Mouse (Mus musculus): Measurements from ENCODE around the gene Arid1b. TPM values are rescaled to one million over a fixed set of nuclear protein-coding genes. Genes with fewer than 3 reads are reported as not detected.
"Not testable (repeated sequence)": the region's sequence is repeated elsewhere in the genome, so short reads cannot be mapped to it uniquely, and the experiment has no call there.

Gene Arid1b
- polyA plus RNA-seq, 1 experiment from 2014 or later: 12.9 TPM

- H3K9ac ChIP-seq: no peak overlapping the region
- no peak overlapping the region for H3K27ac ChIP-seq
- peaks cover 69% of the 10 kb centered on the region for H3K4me1 ChIP-seq
- H3K4me2 ChIP-seq: no peak overlapping the region
- H3K27me3 ChIP-seq: no peaks in the 10 kb centered on the region
- no peak overlapping the region for H3K4me3 ChIP-seq (replicated peaks)
- no peak for ATAC-seq (replicated peaks; ENCODE audit: low FRiP score)
- 88% methylated on average over 3 of the region's 3 CpGs for WGBS
- no peaks in the 10 kb centered on the region for H3K9me3 ChIP-seq (replicated peaks)
- no peaks in the 10 kb centered on the region for H3K36me3 ChIP-seq
Measured at GRCm38 (mm10) chr17:5083497-5083896, 89.4 kb downstream of the Arid1b start.

GRCm38 (mm10) chr17:5084139-5084538, 90.0 kb downstream of the Arid1b start:
- 58% methylated on average over 8 of the region's 8 CpGs for WGBS
- H3K9me3 ChIP-seq (replicated peaks): no peaks in the 10 kb centered on the region
- no peak for ATAC-seq (replicated peaks; ENCODE audit: low FRiP score)
- H3K4me2 ChIP-seq: no peak overlapping the region
- H3K4me1 ChIP-seq: peaks cover 73% of the 10 kb centered on the region
- no peaks in the 10 kb centered on the region for H3K36me3 ChIP-seq
- no peaks in the 10 kb centered on the region for H3K27me3 ChIP-seq
- no peak overlapping the region for H3K4me3 ChIP-seq (replicated peaks)
- no peak overlapping the region for H3K27ac ChIP-seq
- no peak overlapping the region for H3K9ac ChIP-seq

- no peak overlapping the region for H3K9ac ChIP-seq
- peaks cover 74% of the 10 kb centered on the region for H3K4me1 ChIP-seq
- no peak overlapping the region for H3K4me2 ChIP-seq
- H3K36me3 ChIP-seq: no peaks in the 10 kb centered on the region
- ATAC-seq (replicated peaks; ENCODE audit: low FRiP score): no peak
- WGBS: 61% methylated on average over 6 of the region's 6 CpGs
- no peaks in the 10 kb centered on the region for H3K9me3 ChIP-seq (replicated peaks)
- no peak overlapping the region for H3K27ac ChIP-seq
- no peak overlapping the region for H3K4me3 ChIP-seq (replicated peaks)
- H3K27me3 ChIP-seq: no peaks in the 10 kb centered on the region
Measured at GRCm38 (mm10) chr17:5085004-5085403, 90.9 kb downstream of the Arid1b start.

GRCm38 (mm10) chr17:5085942-5086341, 91.8 kb downstream of the Arid1b start:
- Histone ChIP-seq H3K36me3 (no peaks in the 10 kb centered on the region), H3K9me3 (replicated peaks) (no peaks in the 10 kb centered on the region), H3K27me3 (no peaks in the 10 kb centered on the region), H3K9ac (no peak overlapping the region), H3K27ac (0 out of 2 replicates have a peak overlapping the region, but pooled peaks have one; percentile 22), H3K4me2 (no peak overlapping the region), H3K4me1 (peaks cover 70% of the 10 kb centered on the region), H3K4me3 (replicated peaks) (no peak overlapping the region)
- WGBS: 37% methylated on average over 5 of the region's 5 CpGs
- peak; percentile 19; the same call in 1 of the 2 replicates for ATAC-seq (replicated peaks; ENCODE audit: low FRiP score)

GRCm38 (mm10) chr17:5088241-5088640, 94.1 kb downstream of the Arid1b start:
- not testable (repeated sequence) for H3K27me3 ChIP-seq; H3K27ac ChIP-seq; H3K9me3 ChIP-seq (replicated peaks); H3K4me3 ChIP-seq (replicated peaks); H3K36me3 ChIP-seq; H3K4me2 ChIP-seq; H3K9ac ChIP-seq; ATAC-seq (replicated peaks; ENCODE audit: low FRiP score)
- peaks cover 71% of the 10 kb centered on the region for H3K4me1 ChIP-seq
- WGBS: 79% methylated on average over 2 of the region's 2 CpGs

- Histone ChIP-seq H3K36me3 (0 out of 2 replicates have a peak, but pooled peaks cover 3% of the 10 kb centered on the region), H3K4me3 (replicated peaks) (no peak overlapping the region), H3K9ac (no peak overlapping the region), H3K27me3 (no peaks in the 10 kb centered on the region), H3K9me3 (replicated peaks) (no peaks in the 10 kb centered on the region), H3K4me2 (no peak overlapping the region), H3K4me1 (peaks cover 66% of the 10 kb centered on the region), H3K27ac (no peak overlapping the region)
- ATAC-seq (replicated peaks; ENCODE audit: low FRiP score): no peak
- WGBS: 68% methylated on average over 5 of the region's 5 CpGs
Measured at GRCm38 (mm10) chr17:5088822-5089221, 94.7 kb downstream of the Arid1b start.

- Histone ChIP-seq H3K4me3 (replicated peaks) (no peak overlapping the region), H3K9ac (no peak overlapping the region), H3K4me2 (no peak overlapping the region), H3K27me3 (no peaks in the 10 kb centered on the region), H3K36me3 (0 out of 2 replicates have a peak, but pooled peaks cover 3% of the 10 kb centered on the region), H3K27ac (0 out of 2 replicates have a peak overlapping the region, but pooled peaks have one; percentile 29), H3K9me3 (replicated peaks) (no peaks in the 10 kb centered on the region), H3K4me1 (peaks cover 59% of the 10 kb centered on the region)
- ATAC-seq (replicated peaks; ENCODE audit: low FRiP score): no peak
- 19% methylated on average over 12 of the region's 12 CpGs for WGBS
Measured at GRCm38 (mm10) chr17:5089541-5089940, 95.4 kb downstream of the Arid1b start.

GRCm38 (mm10) chr17:5091490-5091889, 97.4 kb downstream of the Arid1b start:
- 0 out of 2 replicates have a peak, but pooled peaks cover 3% of the 10 kb centered on the region for H3K36me3 ChIP-seq
- peak overlapping the region; percentile 80 for H3K27ac ChIP-seq
- H3K4me3 ChIP-seq (replicated peaks): no peak overlapping the region
- no peaks in the 10 kb centered on the region for H3K9me3 ChIP-seq (replicated peaks)
- H3K4me1 ChIP-seq: peaks cover 56% of the 10 kb centered on the region
- 0 out of 2 replicates have a peak overlapping the region, but pooled peaks have one; percentile 10 for H3K9ac ChIP-seq
- 0 out of 2 replicates have a peak overlapping the region, but pooled peaks have one; percentile 14 for H3K4me2 ChIP-seq
- 58% methylated on average over 16 of the region's 16 CpGs for WGBS
- peak; percentile 57 for ATAC-seq (replicated peaks; ENCODE audit: low FRiP score)
- no peaks in the 10 kb centered on the region for H3K27me3 ChIP-seq

- Histone ChIP-seq H3K4me1 (peaks cover 60% of the 10 kb centered on the region), H3K27me3 (no peaks in the 10 kb centered on the region), H3K9ac (0 out of 2 replicates have a peak overlapping the region, but pooled peaks have one; percentile 10), H3K4me3 (replicated peaks) (no peak overlapping the region), H3K36me3 (0 out of 2 replicates have a peak, but pooled peaks cover 3% of the 10 kb centered on the region), H3K9me3 (replicated peaks) (no peaks in the 10 kb centered on the region), H3K27ac (peak overlapping the region; percentile 80), H3K4me2 (0 out of 2 replicates have a peak overlapping the region, but pooled peaks have one; percentile 14)
- WGBS: 28% methylated on average over 10 of the region's 10 CpGs
- peak; percentile 86 for ATAC-seq (replicated peaks; ENCODE audit: low FRiP score)
Measured at GRCm38 (mm10) chr17:5091934-5092333, 97.8 kb downstream of the Arid1b start.

- not testable (repeated sequence) for H3K27me3 ChIP-seq; H3K9ac ChIP-seq; H3K4me3 ChIP-seq (replicated peaks); H3K9me3 ChIP-seq (replicated peaks); H3K36me3 ChIP-seq; H3K4me2 ChIP-seq; H3K27ac ChIP-seq; ATAC-seq (replicated peaks; ENCODE audit: low FRiP score)
- 75% methylated on average over 2 of the region's 2 CpGs for WGBS
- peaks cover 70% of the 10 kb centered on the region for H3K4me1 ChIP-seq
Measured at GRCm38 (mm10) chr17:5093343-5093742, 99.2 kb downstream of the Arid1b start.

GRCm38 (mm10) chr17:5094636-5095035, 100.5 kb downstream of the Arid1b start:
- Histone ChIP-seq H3K9me3 (replicated peaks) (no peaks in the 10 kb centered on the region), H3K27ac (no peak overlapping the region), H3K4me3 (replicated peaks) (no peak overlapping the region), H3K4me2 (no peak overlapping the region), H3K4me1 (peaks cover 61% of the 10 kb centered on the region), H3K36me3 (peaks cover 10% of the 10 kb centered on the region; the same call in 1 of the 2 replicates), H3K27me3 (no peaks in the 10 kb centered on the region), H3K9ac (no peak overlapping the region)
- ATAC-seq (replicated peaks; ENCODE audit: low FRiP score): no peak
- WGBS: 82% methylated on average over 5 of the region's 5 CpGs

- peaks cover 52% of the 10 kb centered on the region for H3K4me1 ChIP-seq
- no peak for ATAC-seq (replicated peaks; ENCODE audit: low FRiP score)
Measured at GRCm38 (mm10) chr17:5095741-5096140, 101.6 kb downstream of the Arid1b start.

GRCm38 (mm10) chr17:5097046-5097445, 102.9 kb downstream of the Arid1b start:
- no peaks in the 10 kb centered on the region for H3K27me3 ChIP-seq
- 84% methylated on average over 4 of the region's 4 CpGs for WGBS
- ATAC-seq (replicated peaks; ENCODE audit: low FRiP score): no peak
- no peak overlapping the region for H3K4me3 ChIP-seq (replicated peaks)
- no peak overlapping the region for H3K4me2 ChIP-seq
- peaks cover 53% of the 10 kb centered on the region for H3K4me1 ChIP-seq
- no peak overlapping the region for H3K27ac ChIP-seq
- H3K36me3 ChIP-seq: peaks cover 10% of the 10 kb centered on the region; the same call in 1 of the 2 replicates
- no peak overlapping the region for H3K9ac ChIP-seq
- no peaks in the 10 kb centered on the region for H3K9me3 ChIP-seq (replicated peaks)

More at GRCm38 (mm10) chr17:5095741-5096140, 101.6 kb downstream of the Arid1b start:
- 83% methylated on average over 13 of the region's 13 CpGs for WGBS
- H3K9ac ChIP-seq: no peak overlapping the region
- H3K9me3 ChIP-seq (replicated peaks): no peaks in the 10 kb centered on the region
- peaks cover 10% of the 10 kb centered on the region; the same call in 1 of the 2 replicates for H3K36me3 ChIP-seq
- H3K4me2 ChIP-seq: no peak overlapping the region
- no peaks in the 10 kb centered on the region for H3K27me3 ChIP-seq
- peak overlapping the region; percentile 9; the same call in 1 of the 2 replicates for H3K27ac ChIP-seq
- no peak overlapping the region for H3K4me3 ChIP-seq (replicated peaks)
